Comparison of ENCODE assay signal across 8 mouse cellular contexts in the genomic region with DNA sequence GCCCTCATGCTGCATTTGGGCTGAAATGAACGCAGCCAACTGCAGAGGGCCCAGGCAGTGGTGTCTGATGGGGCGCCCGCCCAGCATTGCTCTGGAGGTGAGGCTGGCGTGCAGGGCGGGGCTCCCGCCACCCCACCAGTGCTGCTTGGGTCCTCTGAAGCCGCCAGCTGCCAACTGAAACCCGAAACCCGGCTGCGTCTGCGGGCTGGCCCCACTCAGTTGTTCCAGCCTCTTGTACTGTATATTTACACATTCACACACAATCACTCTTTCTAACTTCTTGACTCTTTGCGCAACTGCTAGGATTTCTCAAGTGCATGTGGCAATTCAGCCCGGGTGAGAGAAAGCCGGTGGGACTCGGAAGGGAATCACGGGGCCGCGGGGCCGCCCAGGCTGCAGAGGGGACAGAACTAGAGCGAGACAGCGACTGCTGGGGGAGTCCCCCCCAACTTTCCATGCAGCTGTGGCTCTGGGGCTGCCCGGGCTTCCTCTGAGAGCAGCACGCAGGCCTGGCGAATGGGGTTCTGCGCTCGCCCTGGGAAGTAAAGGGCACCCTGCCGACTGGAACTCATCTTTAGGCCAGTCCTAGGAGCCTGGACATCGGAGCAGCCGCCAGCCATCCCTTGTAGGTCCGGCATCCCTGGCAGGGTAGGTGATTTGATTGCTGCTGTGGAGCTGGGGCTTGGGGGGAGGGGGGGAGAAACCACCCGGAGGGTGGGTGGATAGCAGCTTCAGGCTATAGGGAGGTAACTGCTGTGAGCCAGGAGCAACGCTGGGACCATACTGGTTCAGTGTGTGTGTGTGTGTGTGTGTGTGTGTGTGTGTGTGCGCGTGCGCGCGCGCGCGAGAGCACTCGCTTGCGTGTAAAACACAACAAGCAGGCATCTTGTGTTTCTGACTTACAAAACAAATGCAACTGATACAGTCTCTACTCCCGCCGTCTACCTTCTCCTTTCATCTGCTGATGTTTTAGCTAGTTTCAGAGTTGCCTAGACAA. TPM values are rescaled to one million over a fixed set of nuclear protein-coding genes. Genes with fewer than 3 reads are reported as not detected.
DNase-seq lines count a peak whose midpoint lies in the region; ATAC-seq and TF ChIP-seq lines count a peak whose summit lies in the region.

A gene (plus strand): TSS at position 177 of the 997 bp plus-strand sequence.

- peak within 1 kb of the TSS; percentile 94 for H3K27ac ChIP-seq in embryonic facial prominence, embryonic 11.5 days (replicated peaks; ENCODE audit: low read depth, low read length)
- peak within 1 kb of the TSS; percentile 51 for H3K27ac ChIP-seq in heart, adult 2 months
- peak within 1 kb of the TSS; percentile 71 for H3K27ac ChIP-seq in liver, embryonic 11.5 days (ENCODE audit: low read depth, low read length)

- H3K9ac ChIP-seq in embryonic facial prominence, embryonic 11.5 days (replicated peaks; ENCODE audit: low read length), result peak within 1 kb of the TSS; percentile 83
- H3K9ac ChIP-seq in heart, adult 2 months (ENCODE audit: low read depth, low read length), result peak within 1 kb of the TSS; percentile 33
- H3K9ac ChIP-seq in liver, embryonic 11.5 days (ENCODE audit: low read depth, low read length), result peak within 1 kb of the TSS; percentile 60; the same call in 1 of the 2 replicates

- peak within 1 kb of the TSS; percentile 76 for H3K4me2 ChIP-seq in embryonic facial prominence, embryonic 11.5 days (ENCODE audit: low read depth, low read length)
- peak within 1 kb of the TSS; percentile 72 for H3K4me2 ChIP-seq in liver, embryonic 11.5 days

- intact Hi-C loops in heart, adult 2 months (cut with DNase I), result no loop called here

- TF ChIP-seq POLR2A in heart, adult 2 months (IDR thresholded peaks at IDR 0.05; ENCODE audit: insufficient read depth, low read depth, low read length), result no peak

- H3K4me1 ChIP-seq in embryonic facial prominence, embryonic 11.5 days (ENCODE audit: control insufficient read depth, insufficient read depth, low read length), result no peaks in the 10 kb centered on the region
- no peaks in the 10 kb centered on the region for H3K4me1 ChIP-seq in heart, adult 2 months (ENCODE audit: control insufficient read depth, insufficient read depth, low read length)
- peaks cover 2% of the 10 kb centered on the region; the same call in 1 of the 2 replicates for H3K4me1 ChIP-seq in liver, embryonic 11.5 days (replicated peaks; ENCODE audit: control insufficient read depth, insufficient read depth, low read length)

- no peaks in the 10 kb centered on the region for H3K9me3 ChIP-seq in embryonic facial prominence, embryonic 11.5 days (replicated peaks; ENCODE audit: control insufficient read depth, low read length)
- H3K9me3 ChIP-seq in liver, embryonic 11.5 days (ENCODE audit: control insufficient read depth, low read length), result no peaks in the 10 kb centered on the region

- no peaks in the 10 kb centered on the region for H3K27me3 ChIP-seq in embryonic facial prominence, embryonic 11.5 days (ENCODE audit: control insufficient read depth, insufficient read depth, low read length)
- no peaks in the 10 kb centered on the region for H3K27me3 ChIP-seq in heart, adult 2 months (ENCODE audit: control insufficient read depth, insufficient read depth, low read length)
- peaks cover 4% of the 10 kb centered on the region; the same call in 1 of the 2 replicates for H3K27me3 ChIP-seq in liver, embryonic 11.5 days (replicated peaks; ENCODE audit: control insufficient read depth, insufficient read depth, low read length)

- ATAC-seq in cerebellum, adult (ENCODE audit: insufficient number of reproducible peaks, low FRiP score, low TSS enrichment), result no peak
- ATAC-seq in embryonic facial prominence, embryonic 11.5 days (replicated peaks; ENCODE audit: insufficient number of reproducible peaks, low FRiP score, low TSS enrichment, low read depth), result peak; percentile 95
- ATAC-seq in liver, embryonic 11.5 days (replicated peaks; ENCODE audit: low FRiP score), result peak; percentile 76

- TF ChIP-seq CTCF in heart, adult 2 months (IDR thresholded peaks at IDR 0.05), result no peak

- peak; percentile 1 for DNase-seq in cerebellum, adult 11-12 months
- DNase-seq in embryonic facial prominence, embryonic 11.5 days (ENCODE audit: low spot score), result peak; percentile 86
- DNase-seq in heart, adult 2 months, result peak; percentile 74
- peak; percentile 39 for DNase-seq in kidney, adult 18-20 months
- peak; percentile 67 for DNase-seq in liver, embryonic 11.5 days (ENCODE audit: low spot score)
- peak; percentile 71 to 75 for DNase-seq in monocyte, adult 2 months (ENCODE audit: low read depth in 1 of 2, low spot score in 2 of 2)
- peak; percentile 68 to 83 for DNase-seq in spleen, postnatal 4 days (ENCODE audit: low spot score in 2 of 2)

- H3K36me3 ChIP-seq in embryonic facial prominence, embryonic 11.5 days (replicated peaks; ENCODE audit: control insufficient read depth, insufficient read depth, low read depth, low read length), result no peaks in the 10 kb centered on the region
- no peaks in the 10 kb centered on the region for H3K36me3 ChIP-seq in heart, adult 2 months (ENCODE audit: control insufficient read depth, insufficient read depth, low read length)
- no peaks in the 10 kb centered on the region for H3K36me3 ChIP-seq in liver, embryonic 11.5 days (ENCODE audit: control insufficient read depth, insufficient read depth, low read length)

- peak within 1 kb of the TSS; percentile 61 for H3K4me3 ChIP-seq in embryonic facial prominence, embryonic 11.5 days (ENCODE audit: low read depth, low read length)
- H3K4me3 ChIP-seq in heart, adult 2 months, result peak within 1 kb of the TSS; percentile 44
- peak within 1 kb of the TSS; percentile 55 for H3K4me3 ChIP-seq in liver, embryonic 11.5 days (ENCODE audit: low read depth, low read length)

- TF ChIP-seq EP300 in heart, adult 2 months (IDR thresholded peaks at IDR 0.05; ENCODE audit: insufficient read depth, low read depth, low read length), result no peak

- no peaks in the 10 kb centered on the region for H3K79me2 ChIP-seq in heart, adult 2 months (replicated peaks; ENCODE audit: control insufficient read depth, insufficient read depth, low read length)

- WGBS in embryonic facial prominence, embryonic 11.5 days, result under 1% methylated on average over 44 of the region's 44 CpGs
- 3% methylated on average over 44 of the region's 44 CpGs for WGBS in heart, adult 2 months
- WGBS in liver, embryonic 11.5 days, result 2% methylated on average over 43 of the region's 44 CpGs

RNA-seq across cellular contexts. Expression of the gene that starts here (rescaled TPM):
- 10.0 and 11.1 TPM in 2 replicates for polyA plus RNA-seq in embryonic facial prominence, embryonic 11.5 days (2014; fragmentation: Nextera tagmentation; extraction: Ambion mirVana)
- total RNA-seq in heart, adult 2 months (2021), result 10 to 100 TPM; 15.2 to 24.6 TPM
- polyA plus RNA-seq in heart, adult 2 months (2012; rRNA removed), result 11.9 and 21.7 TPM in 2 replicates
- polyA plus RNA-seq in liver, embryonic 11.5 days (2014; fragmentation: Nextera tagmentation; extraction: Ambion mirVana), result 5.0 and 5.3 TPM in 2 replicates

Comparison
In these comparisons a context has a peak if more than half of its experiments do, and no peak if none do; other contexts are left out.
1. DNase-seq: peak in every context shown above with its lines; median percentile 86 in embryonic facial prominence, embryonic 11.5 days; 76 in spleen, postnatal 4 days; 74 in heart, adult 2 months; 73 in monocyte, adult 2 months; 67 in liver, embryonic 11.5 days; 39 in kidney, adult 18-20 months; 1 in cerebellum, adult 11-12 months.
2. H3K9ac ChIP-seq: peak in every context shown above with its lines; median percentile 83 in embryonic facial prominence, embryonic 11.5 days; 60 in liver, embryonic 11.5 days; 33 in heart, adult 2 months.